Mouse (Mus musculus) MEL (cell line): ENCODE results near the gene Evpl.

Experiments
- MAFK ChIP-seq: IDR thresholded peaks from 2 replicates; pipeline ENCODE4 v1.6.1; 2011; ENCODE audit warnings: low read depth, mild to moderate bottlenecking, low read length, improper control_type of control experiment, borderline replicate concordance
- MYC ChIP-seq: IDR thresholded peaks from 2 replicates; pipeline ENCODE4 v1.6.1; 2011; ENCODE audit warnings: low read depth, mild to moderate bottlenecking, low read length, improper control_type of control experiment, moderate library complexity
- POLR2A ChIP-seq, 2 experiments: IDR thresholded peaks; 2 replicates each; pipeline ENCODE4 v1.6.1; 2011 to 2012; ENCODE audit warnings: low read length in 2 of 2, mild to moderate bottlenecking in 2 of 2, control low read depth in 1 of 2, improper control_type of control experiment in 1 of 2, low read depth in 1 of 2, moderate library complexity in 1 of 2; ENCODE audit not compliant: control insufficient read depth in 1 of 2, insufficient read depth in 1 of 2, poor library complexity in 1 of 2
- USF2 ChIP-seq, 2 experiments: IDR thresholded peaks; 2 replicates each; pipeline ENCODE4 v1.6.1; 2011 to 2012; ENCODE audit warnings: improper control_type of control experiment in 2 of 2, low read length in 2 of 2, borderline replicate concordance in 1 of 2, inconsistent platforms in 1 of 2, low read depth in 1 of 2, mild to moderate bottlenecking in 1 of 2; ENCODE audit not compliant: insufficient read depth in 1 of 2

DNA sequence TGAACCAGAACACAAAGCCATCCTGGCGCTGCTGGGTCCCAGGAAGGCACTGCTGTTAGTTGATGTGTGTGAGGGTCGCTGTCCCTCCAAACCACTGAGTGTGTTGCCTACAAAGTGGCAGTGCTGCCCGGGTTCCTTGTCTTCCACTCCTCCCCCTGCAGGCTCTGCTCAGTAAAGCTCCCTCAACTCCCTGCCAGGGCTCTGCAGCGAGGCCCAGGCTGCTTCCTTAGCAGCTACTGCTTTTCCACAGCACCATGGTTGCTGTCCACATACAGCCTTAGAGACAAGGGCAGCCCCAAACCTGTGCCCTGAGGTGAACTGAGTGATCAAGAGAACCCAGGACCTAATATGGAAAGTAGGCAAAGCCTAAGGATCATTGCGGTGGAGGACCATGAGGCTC is 49.5 kb upstream of the Evpl start:
- no peak for TF ChIP-seq MYC
- TF ChIP-seq USF2 (IDR thresholded peaks at IDR 0.05; ENCODE audit: borderline replicate concordance in 1 of 2, insufficient read depth in 1 of 2, low read depth in 1 of 2, low read length in 2 of 2): no peak
- no peak for TF ChIP-seq MAFK
- TF ChIP-seq POLR2A (IDR thresholded peaks at IDR 0.05; ENCODE audit: control insufficient read depth in 1 of 2, insufficient read depth in 1 of 2, low read depth in 1 of 2, low read length in 2 of 2, poor library complexity in 1 of 2): no peak
